Mouse (Mus musculus): ENCODE measurements around the gene Fam78b.

- TF ChIP-seq CTCF (IDR thresholded peaks at IDR 0.05; ENCODE audit: low read depth) = no peak
- TF ChIP-seq EP300 (IDR thresholded peaks at IDR 0.05; ENCODE audit: low read depth) = no peak
These were observed 101.3 kb downstream of the Fam78b start for GRCm38 (mm10) chr1:167102566-167102965.
